ENCODE assay signal across 9 mouse cellular contexts in genomic region chr6:83512495-83512894, GRCm38 (mm10). TPM values are rescaled to one million over a fixed set of nuclear protein-coding genes. Genes with fewer than 3 reads are reported as not detected.
DNase-seq lines count a peak whose midpoint lies in the region; ATAC-seq lines count a peak whose summit lies in the region.
"Had no signal": no experiment of that assay in that cellular context is flagged by ENCODE, and none has a peak within 500 bp of the region (broad histone marks: within the 10 kb centered on the region; RNA-seq: fewer than 3 reads in every experiment).

No protein-coding gene starts in this region.

- 19% methylated on average over 1 of the region's 1 CpGs for WGBS in hindbrain, embryonic 15.5 days

- no peak overlapping the region for H3K27ac ChIP-seq in hindbrain, embryonic 15.5 days (replicated peaks)

- H3K4me3 ChIP-seq in hindbrain, embryonic 15.5 days, result no peak overlapping the region
- H3K4me3 ChIP-seq: myocyte had no signal

- no peaks in the 10 kb centered on the region for H3K36me3 ChIP-seq in hindbrain, embryonic 15.5 days

- no peaks in the 10 kb centered on the region for H3K27me3 ChIP-seq in hindbrain, embryonic 15.5 days

- peak; percentile 61 to 65 for DNase-seq in adrenal gland, adult 18-20 months (ENCODE audit: low spot score in 2 of 2)
- no peak for DNase-seq in adrenal gland, adult 8-10 months
- peak; percentile 64 to 69 for DNase-seq in right cerebral cortex, postnatal 10 days (ENCODE audit: low spot score in 2 of 2)
- no peak for DNase-seq in right cerebral cortex, postnatal 36 days (ENCODE audit: low spot score in 2 of 2)
- DNase-seq in embryo, embryonic 9.5 days (ENCODE audit: extremely low spot score), result peak; percentile 50
- peak; percentile 57 to 67 for DNase-seq in lung, adult 18-20 months
- peak; percentile 48 for DNase-seq in spleen, adult 12 weeks (ENCODE audit: low spot score)

- H3K9me3 ChIP-seq in hindbrain, embryonic 15.5 days, result no peaks in the 10 kb centered on the region

- ATAC-seq in hindbrain, embryonic 15.5 days (ENCODE audit: low FRiP score, low read depth), result 0 out of 2 replicates have a peak, but pooled peaks have one; percentile 23

- peaks cover under 1% of the 10 kb centered on the region; the same call in 1 of the 2 replicates for H3K4me1 ChIP-seq in hindbrain, embryonic 15.5 days (replicated peaks)

- H3K9ac ChIP-seq in hindbrain, embryonic 15.5 days, result no peak overlapping the region

- no peak overlapping the region for H3K4me2 ChIP-seq in hindbrain, embryonic 15.5 days

RNA-seq across cellular contexts. Expression of gene Dguok, which starts 5.7 kb away (rescaled TPM):
- 10 to 100 TPM; 36.7 to 38.4 TPM for total RNA-seq in adrenal gland, adult 18-20 months (2021)
- 10 to 100 TPM; 46.1 to 62.6 (median 54.7) TPM for total RNA-seq in adrenal gland, adult 8-10 months (2022)
- 66.2 and 68.5 TPM in 2 replicates for polyA plus RNA-seq in hindbrain, embryonic 15.5 days (2015; fragmentation: Nextera tagmentation; extraction: Ambion mirVana)

RNA-seq across cellular contexts. Expression of gene Actg2, which starts 23.6 kb away (rescaled TPM):
- total RNA-seq in adrenal gland, adult 18-20 months (2021), result under 1 TPM; 0.38 to 0.53 TPM
- under 1 TPM in 3 of 4 experiments, not detected in 1; 0.28 to 0.52 (median 0.30) TPM for total RNA-seq in adrenal gland, adult 8-10 months (2022)
- 3.3 and 3.6 TPM in 2 replicates for polyA plus RNA-seq in hindbrain, embryonic 15.5 days (2015; fragmentation: Nextera tagmentation; extraction: Ambion mirVana)

RNA-seq across cellular contexts. Expression of gene Tet3, which starts 53.6 kb away (rescaled TPM):
- 10 to 100 TPM; 24.2 to 25.7 TPM for total RNA-seq in adrenal gland, adult 18-20 months (2021)
- total RNA-seq in adrenal gland, adult 8-10 months (2022), result 10 to 100 TPM; 24.3 to 40.5 (median 35.3) TPM
- 57.7 and 70.9 TPM in 2 replicates for polyA plus RNA-seq in hindbrain, embryonic 15.5 days (2015; fragmentation: Nextera tagmentation; extraction: Ambion mirVana)

Comparison
In these comparisons a context has a peak if more than half of its experiments do, and no peak if none do; other contexts are left out.
1. DNase-seq: peak in adrenal gland, adult 18-20 months (2 of 2), right cerebral cortex, postnatal 10 days (2 of 2), embryo, embryonic 9.5 days (single experiment), lung, adult 18-20 months (2 of 2) and spleen, adult 12 weeks (single experiment); none in adrenal gland, adult 8-10 months (single experiment) and right cerebral cortex, postnatal 36 days (0 of 2).